Mouse (Mus musculus): ENCODE measurements at regions not wholly inside any gene's neighbourhood (a gene's known extent, or its start where the extent isn't known, plus 50 kb on each side); places are given as distances from the start of the nearest gene placed in this dataset.

- no peak for DNase-seq (ENCODE audit: low spot score)
These were observed 392.7 kb downstream of the Igsf11 start for GRCm38 (mm10) chr16:39285028-39285744.

- DNase-seq (ENCODE audit: low spot score) = no peak
These were observed 394.5 kb downstream of the Igsf11 start for GRCm38 (mm10) chr16:39286797-39287565.

GRCm38 (mm10) chr16:39298856-39299255, 406.4 kb downstream of the Igsf11 start:
- DNase-seq (ENCODE audit: low spot score) = no peak

GRCm38 (mm10) chr16:39302902-39303361, 410.5 kb downstream of the Igsf11 start:
- no peak for DNase-seq (ENCODE audit: low spot score)

GRCm38 (mm10) chr16:39303371-39303770, 410.9 kb downstream of the Igsf11 start:
- DNase-seq (ENCODE audit: low spot score) = no peak

- no peak for DNase-seq (ENCODE audit: low spot score)
These were observed 415.5 kb downstream of the Igsf11 start for GRCm38 (mm10) chr16:39307951-39308350.

GRCm38 (mm10) chr16:39316752-39317594, 424.5 kb downstream of the Igsf11 start:
- DNase-seq (ENCODE audit: low spot score) = no peak

GRCm38 (mm10) chr16:39325627-39326026, 433.2 kb downstream of the Igsf11 start:
- DNase-seq (ENCODE audit: low spot score) = no peak

GRCm38 (mm10) chr16:39363657-39364056, 471.2 kb downstream of the Igsf11 start:
- no peak for DNase-seq (ENCODE audit: low spot score)

- no peak for DNase-seq (ENCODE audit: low spot score)
These were observed 475.8 kb downstream of the Igsf11 start for GRCm38 (mm10) chr16:39368276-39368675.

- DNase-seq (ENCODE audit: low spot score) = no peak
These were observed 482.1 kb downstream of the Igsf11 start for GRCm38 (mm10) chr16:39374616-39375015.

GRCm38 (mm10) chr16:39379959-39380358, 487.5 kb downstream of the Igsf11 start:
- no peak for DNase-seq (ENCODE audit: low spot score)

- DNase-seq (ENCODE audit: low spot score) = no peak
These were observed 497.5 kb downstream of the Igsf11 start for GRCm38 (mm10) chr16:39389943-39390342.

- no peak for DNase-seq (ENCODE audit: low spot score)
These were observed 498.2 kb downstream of the Igsf11 start for GRCm38 (mm10) chr16:39390626-39391025.

GRCm38 (mm10) chr16:39402101-39402749, 509.8 kb downstream of the Igsf11 start:
- DNase-seq (ENCODE audit: low spot score) = no peak

GRCm38 (mm10) chr16:39431581-39431980, 539.1 kb downstream of the Igsf11 start:
- no peak for DNase-seq (ENCODE audit: low spot score)

GRCm38 (mm10) chr16:39445740-39446139, 538.4 kb upstream of the Lsamp start:
- DNase-seq (ENCODE audit: low spot score) = no peak

- DNase-seq (ENCODE audit: low spot score) = no peak
These were observed 530.6 kb upstream of the Lsamp start for GRCm38 (mm10) chr16:39453400-39454138.

Measured in lung, postnatal 25 days (tissue).